Mouse (Mus musculus) lung, postnatal 36 days (tissue): ENCODE measurements around the gene Med16.

ENCODE experiments used
- DNase-seq: peaks from one replicate; pipeline ENCODE4 v3.0.0; 2022; ENCODE audit warnings: mixed read lengths

The Med16 gene

GRCm38 (mm10) chr10:79908167-79909091 lies at the start of gene Med16:
TSS of gene Med16 (minus strand) at chr10:79908923.
- peak; percentile 98 for DNase-seq

- DNase-seq = peak; percentile 89
These were observed 49.6 kb upstream of the Med16 start for GRCm38 (mm10) chr10:79958140-79958816.

DNA sequence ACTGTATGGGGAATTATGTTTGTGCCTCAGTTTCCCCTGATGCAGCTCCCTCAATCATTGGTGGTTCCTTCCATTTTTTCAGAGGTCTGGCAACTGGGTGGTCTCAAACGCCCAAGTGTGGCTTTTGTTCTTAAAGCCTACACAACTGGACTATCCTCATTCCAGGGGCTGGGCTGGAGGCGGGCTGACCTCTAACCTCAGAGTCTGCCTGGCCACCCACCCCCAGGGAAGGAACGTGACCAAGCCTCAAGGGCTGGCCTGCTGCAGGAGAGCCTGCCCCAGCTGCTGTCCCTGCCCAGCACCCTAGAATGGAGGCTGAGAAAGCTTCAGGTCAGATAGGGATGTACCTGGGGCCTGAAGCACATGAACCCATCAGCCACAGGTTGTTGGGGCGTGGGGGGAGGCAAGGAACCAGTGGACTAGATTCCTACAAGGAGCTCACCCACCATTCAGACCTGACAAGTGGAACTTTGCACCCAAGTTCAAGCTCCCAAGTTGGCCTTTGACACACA lies 48.0 kb upstream of the Med16 start:
- DNase-seq = no peak

DNA sequence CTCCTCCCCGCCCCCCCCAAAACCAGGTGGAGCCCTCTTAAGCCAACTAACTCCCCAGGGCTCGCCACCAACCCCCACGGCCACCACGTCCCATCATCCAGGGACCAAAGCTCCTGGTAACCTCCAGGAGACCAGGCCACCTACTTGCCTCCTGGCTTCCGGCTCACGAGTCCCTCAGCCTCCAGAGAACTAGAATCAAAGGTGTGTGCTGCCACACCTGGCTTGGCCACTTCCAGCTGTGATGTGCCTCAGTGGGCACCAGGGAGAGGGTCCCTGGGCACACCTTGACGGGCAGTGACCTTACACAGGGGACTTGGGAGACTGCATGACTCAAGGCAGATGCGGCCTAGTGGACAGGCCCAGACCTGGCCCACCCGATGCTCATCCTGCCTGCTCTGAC lies 47.0 kb upstream of the Med16 start:
- DNase-seq = no peak

DNA sequence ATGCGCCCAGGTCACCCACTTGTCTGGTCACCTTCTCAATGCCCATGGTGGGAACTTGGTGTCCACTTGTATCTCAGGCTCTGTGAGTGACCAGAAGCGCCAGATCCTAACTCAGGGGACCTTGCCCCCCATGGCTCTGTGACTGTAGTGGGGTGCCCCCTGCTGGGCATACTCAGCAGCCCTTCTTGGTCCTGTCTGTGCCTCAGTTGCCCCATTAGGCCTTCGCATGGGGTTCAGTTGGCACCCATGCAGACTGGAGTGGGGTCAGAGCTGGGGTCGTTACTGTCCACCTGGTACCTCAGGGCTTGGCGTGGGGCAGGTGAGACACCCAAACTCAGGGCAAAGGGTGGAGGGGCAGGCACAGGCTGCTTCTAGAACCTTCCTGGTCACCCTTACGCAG lies 45.2 kb upstream of the Med16 start:
- peak; percentile 71 for DNase-seq

- DNase-seq = no peak
These were observed 41.9 kb upstream of the Med16 start for GRCm38 (mm10) chr10:79950661-79951060.

DNA sequence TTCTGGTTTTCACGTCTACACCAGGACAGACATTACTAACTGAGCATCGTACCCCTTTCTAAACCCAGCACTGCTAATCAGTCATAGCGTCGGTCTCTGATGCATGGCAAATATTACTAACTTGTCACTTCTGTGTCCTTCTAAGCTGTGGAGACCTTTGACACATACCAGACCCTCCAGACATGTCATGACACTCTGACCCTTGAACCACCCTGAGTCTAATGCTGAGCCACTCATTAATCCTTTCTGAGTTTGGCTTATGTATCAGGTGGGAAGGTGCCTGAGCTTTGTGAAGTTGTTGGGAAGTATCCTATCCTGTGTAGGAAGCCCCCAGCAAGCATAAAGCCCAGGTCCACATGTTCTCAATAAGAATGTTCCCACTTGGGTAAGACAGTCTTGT lies 41.1 kb upstream of the Med16 start:
- no peak for DNase-seq

DNA sequence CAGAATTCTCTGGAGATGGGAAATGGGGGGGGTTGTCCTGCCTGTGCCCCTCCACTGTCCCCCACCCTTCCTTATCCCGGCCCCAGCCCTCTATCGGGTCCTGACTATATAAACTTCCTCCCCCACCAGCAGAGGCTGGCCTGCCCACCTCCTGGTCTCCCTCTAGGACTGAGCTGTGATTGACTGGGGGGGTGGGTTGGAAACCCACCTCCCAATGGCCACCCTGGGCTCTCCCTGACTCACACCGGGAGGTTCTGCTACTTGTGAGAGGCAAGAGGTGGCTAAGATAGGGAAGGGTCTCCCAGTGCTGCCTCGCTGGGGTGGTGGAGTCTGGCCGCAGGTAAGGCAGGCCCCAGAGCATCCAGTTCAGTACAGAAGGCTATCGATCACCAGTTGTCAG lies 38.8 kb upstream of the Med16 start:
- no peak for DNase-seq

DNA sequence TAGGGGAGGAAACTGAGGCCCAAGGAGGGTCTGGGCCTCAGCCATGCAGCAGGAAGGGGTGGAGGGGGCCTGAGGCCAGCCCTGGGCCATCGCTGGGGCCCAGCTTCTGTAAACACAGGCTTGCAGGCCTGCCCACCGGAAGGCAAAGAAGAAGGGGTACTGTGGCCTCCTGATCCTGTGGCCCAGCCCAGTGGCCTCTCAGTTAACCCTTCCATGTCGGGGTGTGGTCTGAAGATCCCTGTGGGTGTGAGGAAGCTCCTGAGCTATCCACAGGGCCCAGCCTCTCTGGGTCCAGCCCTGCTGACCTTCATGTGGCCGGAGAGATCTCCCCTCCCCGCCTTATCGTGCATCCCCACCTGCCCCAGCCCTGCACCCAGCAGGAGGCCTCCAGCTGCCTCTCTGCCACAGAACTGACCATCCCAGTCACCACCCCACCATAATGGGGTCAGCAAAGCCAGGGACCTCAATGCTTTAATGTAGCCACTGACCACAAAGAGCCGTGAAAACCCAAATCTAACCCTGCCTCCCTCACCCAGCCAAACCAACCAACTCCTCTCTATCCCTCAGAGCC lies 38.1 kb upstream of the Med16 start:
- DNase-seq = no peak

- peak; percentile 55 for DNase-seq
These were observed 36.9 kb upstream of the Med16 start for GRCm38 (mm10) chr10:79945507-79946234.

DNA sequence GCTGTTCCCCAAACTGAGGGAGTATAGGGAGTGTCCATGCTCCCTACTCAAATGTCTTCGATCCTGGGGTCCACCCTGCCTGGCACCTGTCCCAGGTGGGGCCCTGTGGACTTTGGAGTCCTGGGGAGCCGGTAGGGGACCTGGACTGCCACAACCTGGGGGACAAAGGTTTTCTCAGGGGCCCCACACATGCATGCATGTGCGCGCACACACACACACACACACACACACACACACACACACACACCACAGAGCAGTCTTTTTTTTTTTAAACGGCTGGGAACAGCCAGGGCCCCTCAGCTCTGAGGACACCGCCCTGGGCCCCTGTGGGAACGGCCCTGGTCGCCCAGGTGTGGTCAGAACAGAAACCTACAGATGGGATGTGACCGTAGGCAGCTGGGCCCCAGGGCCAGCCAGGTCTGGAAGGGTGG lies 34.8 kb upstream of the Med16 start:
- DNase-seq = no peak

GRCm38 (mm10) chr10:79942988-79943387 lies 34.3 kb upstream of the Med16 start:
- no peak for DNase-seq

- DNase-seq = peak; percentile 67
These were observed 32.0 kb upstream of the Med16 start for GRCm38 (mm10) chr10:79940749-79941148.

DNA sequence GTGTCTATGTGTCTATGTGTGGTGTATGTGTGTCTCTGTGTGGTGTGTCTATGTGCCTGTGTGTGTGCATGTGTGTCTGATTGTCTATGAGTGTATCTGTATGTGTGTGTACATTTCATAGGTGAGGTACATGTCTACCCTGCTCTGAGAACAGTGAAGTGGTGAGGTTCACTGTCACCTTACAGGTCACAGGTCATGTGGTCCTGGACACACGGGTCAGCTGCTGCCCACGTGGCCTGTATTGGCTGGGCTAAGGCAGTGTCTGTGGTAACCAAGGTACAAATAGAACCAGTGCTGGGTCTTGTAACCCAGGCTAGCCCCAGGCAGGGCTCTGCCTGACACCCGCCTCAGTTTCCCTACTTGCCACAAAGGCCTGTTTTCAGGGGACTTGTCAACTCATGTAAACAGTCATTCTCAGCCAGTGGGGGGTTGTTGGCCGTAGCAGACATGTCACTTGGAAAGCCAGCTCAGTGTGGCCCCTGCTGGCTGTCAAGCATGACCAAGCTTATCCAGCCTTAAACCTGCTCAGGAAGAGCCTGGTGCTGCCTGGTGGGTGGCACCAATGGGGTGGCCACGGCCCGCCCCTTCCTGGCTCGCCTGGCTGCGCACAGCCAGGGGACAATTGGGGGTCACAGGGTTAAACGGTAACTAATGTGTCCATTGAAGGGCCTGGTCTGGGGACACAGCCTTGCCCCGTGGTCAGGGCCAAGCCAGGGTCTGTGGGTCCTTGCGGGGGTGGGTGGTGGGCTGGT lies 29.2 kb upstream of the Med16 start:
- no peak for DNase-seq

- peak; percentile 94 for DNase-seq
These were observed 28.3 kb upstream of the Med16 start for GRCm38 (mm10) chr10:79936911-79937441.

DNA sequence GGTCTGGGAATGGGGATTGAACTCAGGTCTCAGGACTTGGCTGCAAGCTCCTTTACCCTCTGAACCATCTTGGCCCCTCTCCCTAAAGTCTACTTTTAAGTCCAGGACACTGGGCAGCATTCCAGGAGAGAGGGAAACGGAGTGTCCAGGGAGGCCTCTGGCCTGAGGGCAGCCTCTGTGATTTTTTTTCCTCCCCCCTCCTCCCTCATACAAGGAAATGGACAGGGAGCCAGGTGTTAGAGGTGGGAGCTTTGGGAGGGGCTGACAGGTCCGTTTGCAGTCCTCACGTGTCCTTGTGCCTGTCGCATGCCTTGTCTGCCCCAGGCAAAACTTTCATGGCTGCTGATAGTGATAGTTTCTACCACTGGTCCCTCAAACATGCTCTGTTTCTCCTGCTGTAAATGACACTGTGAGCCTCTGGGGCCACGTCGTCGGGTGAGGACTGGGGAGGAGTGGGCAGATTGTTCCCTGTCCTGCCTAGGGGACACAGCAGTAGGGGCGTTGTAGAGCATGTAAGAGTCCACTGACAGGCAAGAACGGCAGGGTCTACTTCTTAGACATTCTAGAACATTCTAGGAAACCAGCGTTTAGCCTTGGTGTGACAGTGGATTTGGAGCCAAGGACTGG lies 27.7 kb upstream of the Med16 start:
- DNase-seq = no peak

- no peak for DNase-seq
These were observed 26.3 kb upstream of the Med16 start for GRCm38 (mm10) chr10:79934794-79935569.

DNA sequence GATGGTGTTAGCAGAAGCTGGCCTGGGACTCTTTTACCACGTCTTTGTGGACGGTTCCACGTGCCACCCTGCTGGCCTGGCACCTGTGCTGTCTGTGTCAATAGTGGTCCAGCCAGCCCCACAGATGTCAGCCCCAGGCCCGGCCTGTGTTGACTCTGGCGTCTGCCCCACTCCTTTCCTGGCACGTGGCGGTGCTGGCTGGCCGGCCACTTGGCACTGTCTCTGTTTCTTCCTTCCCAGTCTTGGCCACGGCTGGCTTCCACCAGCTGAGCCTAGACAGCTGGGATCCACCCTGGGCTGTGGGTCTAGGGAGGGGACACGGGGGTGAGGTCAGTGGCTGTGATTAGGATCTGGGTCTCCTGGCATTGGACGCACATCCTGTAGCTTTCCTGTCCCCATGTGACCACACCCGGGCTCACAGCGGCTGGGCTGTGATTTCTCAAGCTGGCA lies 25.6 kb upstream of the Med16 start:
- DNase-seq = peak; percentile 94

GRCm38 (mm10) chr10:79933861-79934260 lies 25.1 kb upstream of the Med16 start:
- no peak for DNase-seq

DNA sequence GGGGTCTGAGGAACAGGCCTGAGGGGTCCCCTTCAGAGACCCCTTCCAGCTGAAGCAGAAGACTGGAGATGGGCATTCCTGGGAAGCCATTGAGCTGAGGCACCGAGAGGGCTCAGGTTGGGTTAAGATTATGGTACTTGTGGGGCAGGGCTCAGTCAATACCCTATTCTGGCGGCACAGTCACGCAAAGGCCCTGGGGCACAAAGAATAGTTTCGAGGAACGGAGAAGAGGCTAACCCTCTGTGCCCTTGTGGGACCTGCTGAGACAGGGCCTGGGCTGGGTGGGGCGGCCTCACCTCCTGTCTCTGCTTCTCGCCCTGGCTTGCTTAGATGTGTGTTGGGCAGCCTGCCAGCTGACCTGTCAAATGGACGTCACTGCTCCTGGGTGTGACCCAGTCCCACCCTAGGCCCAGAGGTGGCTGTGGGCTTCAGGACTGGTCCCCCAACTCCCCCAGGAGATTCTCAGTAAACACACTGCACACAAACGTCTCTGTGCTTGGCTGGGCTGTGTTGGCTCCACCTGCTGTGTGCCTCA lies 24.5 kb upstream of the Med16 start:
- no peak for DNase-seq
